Mouse (Mus musculus) myocyte (in vitro differentiated cells): ENCODE data around the gene Olfr317. TPM values are rescaled to one million over a fixed set of nuclear protein-coding genes. Genes with fewer than 3 reads are reported as not detected.
"Not testable (repeated sequence)": the region's sequence is repeated elsewhere in the genome, so short reads cannot be mapped to it uniquely, and the experiment has no call there.

Source experiments
- H3K27me3 ChIP-seq: one replicate; pipeline ENCODE4 v1.6.1; 2011; ENCODE audit not compliant: control insufficient read depth, insufficient read depth, insufficient read length
- H3K36me3 ChIP-seq: one replicate; pipeline ENCODE4 v1.6.1; 2011; ENCODE audit not compliant: control insufficient read depth, insufficient read depth
- H3K4me2 ChIP-seq: one replicate; pipeline ENCODE4 v1.6.1; 2011; ENCODE audit warnings: low read depth, control low read depth
- H3K4me3 ChIP-seq: one replicate; pipeline ENCODE4 v1.5.1; 2011; ENCODE audit warnings: mild to moderate bottlenecking, control low read depth, moderate library complexity
- H3K79me2 ChIP-seq: one replicate; pipeline ENCODE4 v1.6.1; 2011; ENCODE audit not compliant: control insufficient read depth, insufficient read depth
- H3ac ChIP-seq: one replicate; pipeline ENCODE4 v1.6.1; 2011; ENCODE audit not compliant: control insufficient read depth, insufficient read length
- CEBPB ChIP-seq: IDR thresholded peaks from 2 replicates; pipeline ENCODE4 v1.6.1; 2011; ENCODE audit warnings: mild to moderate bottlenecking, moderate library complexity; ENCODE audit not compliant: poor library complexity, insufficient read depth, severe bottlenecking
- E2F4 ChIP-seq: IDR thresholded peaks from one replicate; pipeline ENCODE4 v1.6.1; 2011; ENCODE audit warnings: mild to moderate bottlenecking, control low read depth, moderate library complexity; ENCODE audit not compliant: insufficient read depth
- MAX ChIP-seq: IDR thresholded peaks from one replicate; pipeline ENCODE4 v1.6.1; 2011; ENCODE audit warnings: low read depth, mild to moderate bottlenecking, control low read depth
- MYOD1 ChIP-seq, 3 experiments: IDR thresholded peaks; one replicate each; pipeline ENCODE4 v1.6.1; 2011; ENCODE audit warnings: control low read depth in 2 of 3, low read depth in 2 of 3, mild to moderate bottlenecking in 2 of 3, moderate library complexity in 1 of 3; ENCODE audit not compliant: insufficient read length in 2 of 3, control insufficient read depth in 1 of 3
- MYOG ChIP-seq, 3 experiments: IDR thresholded peaks; one replicate each; pipeline ENCODE4 v1.6.1; 2011; ENCODE audit warnings: control low read depth in 2 of 3, low read depth in 2 of 3, mild to moderate bottlenecking in 2 of 3; ENCODE audit not compliant: insufficient read length in 2 of 3, control insufficient read depth in 1 of 3, insufficient read depth in 1 of 3
- POLR2A ChIP-seq: IDR thresholded peaks from one replicate; pipeline ENCODE4 v1.6.1; 2011; ENCODE audit warnings: low read depth, mild to moderate bottlenecking, control low read depth, moderate library complexity; ENCODE audit not compliant: insufficient read length
- POLR2AphosphoS2 ChIP-seq: IDR thresholded peaks from one replicate; pipeline ENCODE4 v1.6.1; 2011; ENCODE audit warnings: low read depth, control low read depth; ENCODE audit not compliant: insufficient read length
- REST ChIP-seq: IDR thresholded peaks from one replicate; pipeline ENCODE4 v1.6.1; 2011; ENCODE audit warnings: mild to moderate bottlenecking, control low read depth, moderate library complexity; ENCODE audit not compliant: insufficient read depth, insufficient read length
- SRF ChIP-seq: IDR thresholded peaks from one replicate; pipeline ENCODE4 v1.6.1; 2011; ENCODE audit warnings: low read depth; ENCODE audit not compliant: control insufficient read depth, insufficient read length
- TCF12 ChIP-seq: IDR thresholded peaks from one replicate; pipeline ENCODE4 v1.6.1; 2011; ENCODE audit warnings: mild to moderate bottlenecking, control low read depth; ENCODE audit not compliant: poor library complexity, insufficient read depth, severe bottlenecking
- TCF3 ChIP-seq: IDR thresholded peaks from one replicate; pipeline ENCODE4 v1.6.1; 2011; ENCODE audit warnings: low read depth, control low read depth; ENCODE audit not compliant: insufficient read length
- USF1 ChIP-seq: IDR thresholded peaks from one replicate; pipeline ENCODE4 v1.6.1; 2011; ENCODE audit warnings: low read depth, mild to moderate bottlenecking, control low read depth, moderate library complexity
- polyA plus RNA-seq: library from polyadenylated mRNA; unstranded; fragments of >200 nt; fragmentation: generic; extraction: Trizol; gene quantifications from one replicate; pipeline ENCODE4 v1.2.1, GENCODE M21; 2012; ENCODE audit warnings: missing spikeins

Gene Olfr317
- polyA plus RNA-seq, 1 experiment, result not detected

- no peak for TF ChIP-seq USF1
- TF ChIP-seq SRF, result no peak
- no peak for TF ChIP-seq REST
- TF ChIP-seq MYOD1 (IDR thresholded peaks at IDR 0.05; ENCODE audit: control insufficient read depth in 1 of 3, insufficient read length in 2 of 3, low read depth in 2 of 3), result no peak
- TF ChIP-seq TCF3, result no peak
- no peak for TF ChIP-seq POLR2AphosphoS2
- no peak for TF ChIP-seq E2F4
- Histone ChIP-seq H3K4me3 (no peak within 1 kb of the TSS), H3K36me3 (no peaks in the 10 kb centered on the region), H3K4me2 (no peak within 1 kb of the TSS), H3K27me3 (no peaks in the 10 kb centered on the region), H3ac (no peak within 1 kb of the TSS), H3K79me2 (no peaks in the 10 kb centered on the region)
Measured at GRCm38 (mm10) chr11:58772888-58773287, 33.9 kb upstream of the Olfr317 start, which contains the start of gene Olfr315. TSS of gene Olfr315 (plus strand) at chr11:58773188.

GRCm38 (mm10) chr11:58752434-58752833 lies 13.4 kb upstream of the Olfr317 start, which contains the start of gene Olfr316:
TSS of gene Olfr316 (plus strand) at chr11:58752734.
- H3K36me3 ChIP-seq, result no peaks in the 10 kb centered on the region
- no peak within 1 kb of the TSS for H3K4me3 ChIP-seq
- H3K27me3 ChIP-seq, result no peaks in the 10 kb centered on the region
- no peak within 1 kb of the TSS for H3K4me2 ChIP-seq
- no peaks in the 10 kb centered on the region for H3K79me2 ChIP-seq
- H3ac ChIP-seq, result no peak within 1 kb of the TSS
- TF ChIP-seq TCF3 (no peak), TCF12 (no peak), CEBPB (no peak), POLR2AphosphoS2 (no peak), USF1 (no peak), MYOD1 (IDR thresholded peaks at IDR 0.05; ENCODE audit: control insufficient read depth in 1 of 3, insufficient read length in 2 of 3, low read depth in 2 of 3) (no peak), MYOG (IDR thresholded peaks at IDR 0.05; ENCODE audit: control insufficient read depth in 1 of 3, insufficient read depth in 1 of 3, insufficient read length in 2 of 3, low read depth in 2 of 3) (no peak)

- not testable (repeated sequence) for H3K79me2 ChIP-seq, H3ac ChIP-seq, H3K4me3 ChIP-seq, H3K4me2 ChIP-seq, H3K27me3 ChIP-seq, H3K36me3 ChIP-seq
Measured at GRCm38 (mm10) chr11:58751096-58751495, 12.1 kb upstream of the Olfr317 start.

GRCm38 (mm10) chr11:58733372-58733771 lies 5.6 kb downstream of the Olfr317 start:
- no peaks in the 10 kb centered on the region for H3K27me3 ChIP-seq
- H3ac ChIP-seq, result no peak overlapping the region
- no peaks in the 10 kb centered on the region for H3K36me3 ChIP-seq
- H3K79me2 ChIP-seq, result no peaks in the 10 kb centered on the region
- no peak overlapping the region for H3K4me2 ChIP-seq
- TF ChIP-seq MYOG (IDR thresholded peaks at IDR 0.05; ENCODE audit: control insufficient read depth in 1 of 3, insufficient read depth in 1 of 3, insufficient read length in 2 of 3, low read depth in 2 of 3), result no peak
- TF ChIP-seq REST, result no peak
- no peak for TF ChIP-seq MYOD1 (IDR thresholded peaks at IDR 0.05; ENCODE audit: control insufficient read depth in 1 of 3, insufficient read length in 2 of 3, low read depth in 2 of 3)
- TF ChIP-seq USF1, result no peak
- no peak for TF ChIP-seq E2F4
- no peak for TF ChIP-seq TCF3
- TF ChIP-seq POLR2A, result no peak
- TF ChIP-seq CEBPB, result no peak
- TF ChIP-seq MAX, result no peak
- no peak overlapping the region for H3K4me3 ChIP-seq

GRCm38 (mm10) chr11:58727896-58728650 lies 10.9 kb downstream of the Olfr317 start:
- not testable (repeated sequence) for H3K27me3 ChIP-seq, H3ac ChIP-seq, H3K4me3 ChIP-seq

GRCm38 (mm10) chr11:58723914-58724313 lies 15.1 kb downstream of the Olfr317 start, which contains the start of gene Olfr318:
TSS of gene Olfr318 (minus strand) at chr11:58724014.
- Histone ChIP-seq H3ac (no peak within 1 kb of the TSS), H3K79me2 (no peaks in the 10 kb centered on the region), H3K4me3 (no peak within 1 kb of the TSS), H3K27me3 (no peaks in the 10 kb centered on the region), H3K4me2 (no peak within 1 kb of the TSS), H3K36me3 (no peaks in the 10 kb centered on the region)
- TF ChIP-seq USF1, result no peak
- no peak for TF ChIP-seq TCF3
- no peak for TF ChIP-seq CEBPB
- TF ChIP-seq E2F4, result no peak

More at GRCm38 (mm10) chr11:58727896-58728650, 10.9 kb downstream of the Olfr317 start:
- not testable (repeated sequence) for H3K4me2 ChIP-seq, H3K36me3 ChIP-seq, H3K79me2 ChIP-seq
